Mouse (Mus musculus) forebrain, embryonic 11.5 days (tissue): Measurements from ENCODE around the gene Rufy4. TPM values are rescaled to one million over a fixed set of nuclear protein-coding genes. Genes with fewer than 3 reads are reported as not detected.

Source experiments
- ATAC-seq: fragments of 200-750 bp; cut with Nextera tagmentation; replicated peaks from 2 replicates; pipeline ENCODE4 v1.8.0; 2017; ENCODE audit warnings: moderate TSS enrichment; ENCODE audit not compliant: low FRiP score
- DNase-seq: peaks from one replicate; pipeline ENCODE4 v3.0.0-alpha.2; 2017; ENCODE audit warnings: low spot score
- H3K27ac ChIP-seq: fragments of 300-500 bp; sonication (generic); 2 replicates; pipeline ENCODE4 v1.5.1; 2014; ENCODE audit warnings: low read depth, low read length
- H3K27me3 ChIP-seq: fragments of 300-500 bp; sonication (generic); 2 replicates; pipeline ENCODE4 v1.6.1; 2014; ENCODE audit warnings: mild to moderate bottlenecking, low read length, mixed read lengths; ENCODE audit not compliant: control insufficient read depth, insufficient read depth
- H3K36me3 ChIP-seq: fragments of 300-500 bp; sonication (generic); 2 replicates; pipeline ENCODE4 v1.6.1; 2014; ENCODE audit warnings: mild to moderate bottlenecking, low read length, moderate library complexity, mixed read lengths; ENCODE audit not compliant: control insufficient read depth, insufficient read depth
- H3K4me1 ChIP-seq: fragments of 300-500 bp; sonication (generic); replicated peaks from 2 replicates; pipeline ENCODE4 v1.6.1; 2014; ENCODE audit warnings: low read length, mixed read lengths; ENCODE audit not compliant: control insufficient read depth, insufficient read depth
- H3K4me2 ChIP-seq: fragments of 300-500 bp; sonication (generic); 2 replicates; pipeline ENCODE4 v1.6.1; 2014; ENCODE audit warnings: low read depth, mild to moderate bottlenecking, low read length, moderate library complexity, mixed read lengths; ENCODE audit not compliant: severe bottlenecking
- H3K4me3 ChIP-seq: fragments of 300-500 bp; sonication (generic); 2 replicates; pipeline ENCODE4 v1.5.1; 2014; ENCODE audit warnings: low read depth, low read length
- H3K9ac ChIP-seq: fragments of 300-500 bp; sonication (generic); 2 replicates; pipeline ENCODE4 v1.6.1; 2014; ENCODE audit warnings: low read length
- H3K9me3 ChIP-seq: fragments of 300-500 bp; sonication (generic); 2 replicates; pipeline ENCODE4 v1.6.1; 2016; ENCODE audit warnings: low read length, mixed read lengths; ENCODE audit not compliant: control insufficient read depth
- WGBS: fragments of 180-500 bp; shearing (Covaris S2); extraction: QIAGEN DNeasy Blood & Tissue Kit; methylation state at CpG from one replicate; pipeline ENCODE4 v1.1.7; 2014; 5-methylcytosine and 5-hydroxymethylcytosine counted together
- polyA plus RNA-seq: library from polyadenylated mRNA; unstranded; fragments of >200 nt; fragmentation: Nextera tagmentation; extraction: Ambion mirVana; gene quantifications from 2 replicates; pipeline ENCODE4 v1.2.1, GENCODE M21; 2014

Gene Rufy4
- polyA plus RNA-seq, 1 experiment from 2014 or later = 0.24 TPM

GRCm38 (mm10) chr1:74110932-74111695 is 14.2 kb upstream of the Rufy4 start:
- Histone ChIP-seq H3K9me3 (no peaks in the 10 kb centered on the region), H3K36me3 (no peaks in the 10 kb centered on the region), H3K9ac (peak overlapping the region; percentile 16; the same call in 1 of the 2 replicates), H3K4me3 (no peak overlapping the region), H3K27me3 (no peaks in the 10 kb centered on the region), H3K27ac (peak overlapping the region; percentile 58), H3K4me1 (peaks cover 24% of the 10 kb centered on the region), H3K4me2 (peak overlapping the region; percentile 11; the same call in 1 of the 2 replicates)
- ATAC-seq = peak; percentile 93
- peak; percentile 82 for DNase-seq
- 4% methylated on average over 8 of the region's 8 CpGs for WGBS

GRCm38 (mm10) chr1:74111696-74112030 is 13.7 kb upstream of the Rufy4 start:
- Histone ChIP-seq H3K4me1 (peaks cover 22% of the 10 kb centered on the region), H3K9ac (peak overlapping the region; percentile 16; the same call in 1 of the 2 replicates), H3K4me2 (peak overlapping the region; percentile 5; the same call in 1 of the 2 replicates), H3K4me3 (no peak overlapping the region), H3K36me3 (no peaks in the 10 kb centered on the region), H3K9me3 (no peaks in the 10 kb centered on the region), H3K27ac (peak overlapping the region; percentile 58), H3K27me3 (no peaks in the 10 kb centered on the region)
- WGBS = 6% methylated on average over 6 of the region's 6 CpGs
- ATAC-seq = no peak; the same call in 1 of the 2 replicates
- no peak for DNase-seq

GRCm38 (mm10) chr1:74113071-74113470 is 12.3 kb upstream of the Rufy4 start:
- Histone ChIP-seq H3K4me1 (peaks cover 22% of the 10 kb centered on the region), H3K9me3 (no peaks in the 10 kb centered on the region), H3K4me3 (no peak overlapping the region), H3K9ac (no peak overlapping the region), H3K4me2 (no peak overlapping the region), H3K36me3 (no peaks in the 10 kb centered on the region), H3K27me3 (no peaks in the 10 kb centered on the region), H3K27ac (no peak overlapping the region)
- ATAC-seq (no peak), DNase-seq (no peak)
- 77% methylated on average over 3 of the region's 3 CpGs for WGBS

- H3K4me3 ChIP-seq = no peak overlapping the region
- peaks cover 1% of the 10 kb centered on the region; the same call in 1 of the 2 replicates for H3K4me1 ChIP-seq
- ATAC-seq = no peak
- WGBS = 90% methylated on average over 6 of the region's 6 CpGs
- no peak overlapping the region for H3K27ac ChIP-seq
- no peak for DNase-seq
- no peak overlapping the region for H3K9ac ChIP-seq
- H3K4me2 ChIP-seq = no peak overlapping the region
- H3K36me3 ChIP-seq = no peaks in the 10 kb centered on the region
- H3K27me3 ChIP-seq = peaks cover 5% of the 10 kb centered on the region; the same call in 1 of the 2 replicates
- no peaks in the 10 kb centered on the region for H3K9me3 ChIP-seq
Observed at GRCm38 (mm10) chr1:74117876-74118275, 7.5 kb upstream of the Rufy4 start.

- WGBS = 86% methylated on average over 1 of the region's 1 CpGs
- Histone ChIP-seq H3K36me3 (no peaks in the 10 kb centered on the region), H3K4me3 (no peak overlapping the region), H3K27me3 (peaks cover 12% of the 10 kb centered on the region), H3K4me1 (0 out of 2 replicates have a peak, but pooled peaks cover 2% of the 10 kb centered on the region), H3K4me2 (no peak overlapping the region), H3K9ac (no peak overlapping the region), H3K27ac (no peak overlapping the region), H3K9me3 (no peaks in the 10 kb centered on the region)
- ATAC-seq (no peak), DNase-seq (no peak)
Observed at GRCm38 (mm10) chr1:74119115-74119514, 6.2 kb upstream of the Rufy4 start.

GRCm38 (mm10) chr1:74121138-74121537 is 4.2 kb upstream of the Rufy4 start:
- H3K4me2 ChIP-seq = no peak overlapping the region
- H3K36me3 ChIP-seq = no peaks in the 10 kb centered on the region
- DNase-seq = no peak
- WGBS = 86% methylated on average over 7 of the region's 7 CpGs
- H3K9me3 ChIP-seq = no peaks in the 10 kb centered on the region
- no peak overlapping the region for H3K9ac ChIP-seq
- H3K4me1 ChIP-seq = peaks cover 5% of the 10 kb centered on the region
- H3K27me3 ChIP-seq = peaks cover 14% of the 10 kb centered on the region
- no peak overlapping the region for H3K27ac ChIP-seq
- H3K4me3 ChIP-seq = no peak overlapping the region
- ATAC-seq = no peak

- WGBS = 63% methylated on average over 9 of the region's 9 CpGs
- DNase-seq (no peak), ATAC-seq (no peak)
- no peak overlapping the region for H3K9ac ChIP-seq
- H3K4me2 ChIP-seq = no peak overlapping the region
- no peaks in the 10 kb centered on the region for H3K9me3 ChIP-seq
- H3K4me1 ChIP-seq = peaks cover 5% of the 10 kb centered on the region
- peaks cover 14% of the 10 kb centered on the region for H3K27me3 ChIP-seq
- no peak overlapping the region for H3K4me3 ChIP-seq
- H3K36me3 ChIP-seq = no peaks in the 10 kb centered on the region
- H3K27ac ChIP-seq = no peak overlapping the region
Observed at GRCm38 (mm10) chr1:74121821-74122576, 3.3 kb upstream of the Rufy4 start.

- Histone ChIP-seq H3K4me3 (no peak overlapping the region; the same call in 1 of the 2 replicates), H3K4me2 (peak overlapping the region; percentile 89; the same call in 1 of the 2 replicates), H3K4me1 (peaks cover 5% of the 10 kb centered on the region), H3K9me3 (no peaks in the 10 kb centered on the region), H3K27ac (no peak overlapping the region), H3K9ac (no peak overlapping the region), H3K27me3 (peaks cover 14% of the 10 kb centered on the region), H3K36me3 (no peaks in the 10 kb centered on the region)
- WGBS = 55% methylated on average over 8 of the region's 8 CpGs
- ATAC-seq (no peak), DNase-seq (no peak)
Observed at GRCm38 (mm10) chr1:74123215-74123614, 2.1 kb upstream of the Rufy4 start.
